Mouse (Mus musculus) heart, postnatal 0 days (tissue): ENCODE measurements at regions not wholly inside any gene's neighbourhood (a gene's known extent, or its start where the extent isn't known, plus 50 kb on each side); places are given as distances from the start of the nearest gene placed in this dataset.

Experiments used
- ATAC-seq: fragments of 200-750 bp; cut with Nextera tagmentation; 2 replicates; pipeline ENCODE4 v1.8.0; 2017; ENCODE audit warnings: low read depth, moderate number of reproducible peaks, moderate library complexity; ENCODE audit not compliant: insufficient read depth
- DNase-seq: peaks from one replicate; pipeline ENCODE4 v3.0.0-alpha.2; 2016; ENCODE audit warnings: low spot score
- H3K27ac ChIP-seq: fragments of 300-500 bp; sonication (generic); 2 replicates; pipeline ENCODE4 v1.5.1; 2014; ENCODE audit warnings: low read depth, mild to moderate bottlenecking
- H3K27me3 ChIP-seq: fragments of 300-500 bp; sonication (generic); 2 replicates; pipeline ENCODE4 v1.6.1; 2014; ENCODE audit warnings: low read length, mixed read lengths; ENCODE audit not compliant: control insufficient read depth, insufficient read depth
- H3K36me3 ChIP-seq: fragments of 300-500 bp; sonication (generic); replicated peaks from 2 replicates; pipeline ENCODE4 v1.6.1; 2014; ENCODE audit warnings: low read length, mixed read lengths; ENCODE audit not compliant: control insufficient read depth, insufficient read depth
- H3K4me1 ChIP-seq: fragments of 300-500 bp; sonication (generic); 2 replicates; pipeline ENCODE4 v1.6.1; 2014; ENCODE audit warnings: antibody characterized with exemption; ENCODE audit not compliant: control insufficient read depth, insufficient read depth
- H3K4me2 ChIP-seq: fragments of 300-500 bp; sonication (generic); 2 replicates; pipeline ENCODE4 v1.6.1; 2014; ENCODE audit warnings: low read depth, mild to moderate bottlenecking, low read length, moderate library complexity
- H3K4me3 ChIP-seq: fragments of 300-500 bp; sonication (generic); 2 replicates; pipeline ENCODE4 v1.5.1; 2014; ENCODE audit warnings: low read depth, low read length
- H3K9ac ChIP-seq: fragments of 300-500 bp; sonication (generic); replicated peaks from 2 replicates; pipeline ENCODE4 v1.6.1; 2014; ENCODE audit warnings: low read depth, low read length, mixed read lengths
- H3K9me3 ChIP-seq: fragments of 300-500 bp; sonication (generic); replicated peaks from 2 replicates; pipeline ENCODE4 v1.6.1; 2016; ENCODE audit warnings: low read length; ENCODE audit not compliant: control insufficient read depth
- CTCF ChIP-seq: IDR thresholded peaks from 2 replicates; pipeline ENCODE4 v1.5.1; 2016; ENCODE audit warnings: antibody characterized with exemption, control low read depth, low read depth
- EP300 ChIP-seq: IDR thresholded peaks from 2 replicates; pipeline ENCODE4 v1.6.1; 2016; ENCODE audit warnings: antibody characterized with exemption, low read depth
- WGBS: fragments of 180-500 bp; shearing (Covaris S2); extraction: QIAGEN DNeasy Blood & Tissue Kit; methylation state at CpG from one replicate; pipeline ENCODE4 v1.1.7; 2014; 5-methylcytosine and 5-hydroxymethylcytosine counted together

DNA sequence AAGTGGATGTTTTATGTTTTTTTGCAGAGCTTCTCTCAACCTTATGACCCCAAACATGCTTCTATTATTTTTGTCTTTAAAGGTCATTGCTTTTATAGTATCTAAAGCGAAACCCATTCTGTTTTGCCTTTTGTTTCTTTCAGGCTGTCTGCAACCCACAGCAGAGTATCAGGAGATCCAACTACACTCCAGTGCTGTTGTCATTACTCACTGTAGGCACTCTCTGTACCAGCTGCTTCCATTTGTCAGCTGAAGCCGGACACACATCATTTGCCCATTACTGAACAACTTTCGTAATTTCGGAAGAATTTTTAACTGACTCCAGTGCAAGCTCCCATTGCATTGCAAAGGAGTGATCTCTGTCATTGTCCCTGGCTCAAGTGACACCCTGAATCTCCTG, 1222.1 kb downstream of the Diaph3 start:
- no peak overlapping the region for H3K4me3 ChIP-seq
- H3K9me3 ChIP-seq, result no peaks in the 10 kb centered on the region
- WGBS, result 81% methylated on average over 4 of the region's 4 CpGs
- DNase-seq (no peak), ATAC-seq (no peak)
- H3K4me1 ChIP-seq, result no peaks in the 10 kb centered on the region
- no peaks in the 10 kb centered on the region for H3K27me3 ChIP-seq
- no peak overlapping the region for H3K4me2 ChIP-seq
- H3K9ac ChIP-seq, result no peak overlapping the region
- H3K27ac ChIP-seq, result no peak overlapping the region
- TF ChIP-seq CTCF (no peak), EP300 (no peak)
- H3K36me3 ChIP-seq, result no peaks in the 10 kb centered on the region

DNA sequence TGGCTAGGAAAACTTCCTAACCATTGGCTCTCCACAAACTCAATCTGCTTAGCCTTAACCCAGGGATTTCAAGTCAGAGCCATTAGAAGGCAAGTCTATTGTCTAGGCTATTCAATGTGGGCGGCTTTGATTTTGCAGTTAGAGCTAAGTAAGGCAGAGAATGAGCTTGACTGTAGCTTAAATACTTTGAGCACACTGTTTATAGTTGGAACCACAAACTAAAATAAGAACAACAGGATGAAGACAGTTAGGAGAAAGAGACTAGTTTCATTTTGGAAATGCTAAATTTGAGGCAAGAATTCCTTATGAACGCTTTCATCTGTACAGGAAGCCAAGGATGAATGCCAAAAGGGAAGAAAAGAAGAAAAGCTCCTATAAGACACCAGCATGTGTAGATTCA, 1225.3 kb downstream of the Diaph3 start:
- no peaks in the 10 kb centered on the region for H3K36me3 ChIP-seq
- H3K4me1 ChIP-seq, result no peaks in the 10 kb centered on the region
- H3K27ac ChIP-seq, result no peak overlapping the region
- DNase-seq (no peak), ATAC-seq (no peak)
- no peaks in the 10 kb centered on the region for H3K9me3 ChIP-seq
- H3K27me3 ChIP-seq, result no peaks in the 10 kb centered on the region
- H3K4me2 ChIP-seq, result no peak overlapping the region
- H3K4me3 ChIP-seq, result no peak overlapping the region
- WGBS, result 80% methylated on average over 2 of the region's 2 CpGs
- H3K9ac ChIP-seq, result no peak overlapping the region
- TF ChIP-seq CTCF (no peak), EP300 (no peak)

DNA sequence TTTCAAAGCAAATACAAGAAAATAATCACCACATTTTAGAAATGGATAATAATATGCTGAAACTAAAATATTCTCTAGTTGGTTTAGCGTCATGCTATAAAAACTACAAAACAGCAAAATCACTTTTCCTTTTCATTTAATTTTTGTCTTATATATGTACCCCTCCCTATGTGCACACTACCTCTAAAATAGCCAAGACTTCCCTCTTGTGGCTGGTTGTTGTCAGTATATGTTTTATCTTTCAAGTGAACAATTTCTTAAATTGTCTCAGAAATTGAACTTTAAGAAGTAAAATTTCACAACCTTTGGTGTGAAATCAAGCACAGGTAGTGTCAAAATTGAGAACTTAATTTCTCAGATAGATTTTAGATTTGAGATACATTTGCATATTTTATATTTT, 1243.1 kb downstream of the Diaph3 start:
- Histone ChIP-seq H3K27me3 (no peaks in the 10 kb centered on the region), H3K9me3 (no peaks in the 10 kb centered on the region), H3K9ac (no peak overlapping the region), H3K4me1 (no peaks in the 10 kb centered on the region), H3K27ac (no peak overlapping the region), H3K4me3 (no peak overlapping the region), H3K36me3 (no peaks in the 10 kb centered on the region), H3K4me2 (no peak overlapping the region)
- TF ChIP-seq EP300 (no peak), CTCF (0 out of 2 replicates have a peak, but pooled peaks have one; percentile 13)
- WGBS, result 70% methylated on average over 1 of the region's 1 CpGs
- ATAC-seq, result no peak
- no peak for DNase-seq

DNA sequence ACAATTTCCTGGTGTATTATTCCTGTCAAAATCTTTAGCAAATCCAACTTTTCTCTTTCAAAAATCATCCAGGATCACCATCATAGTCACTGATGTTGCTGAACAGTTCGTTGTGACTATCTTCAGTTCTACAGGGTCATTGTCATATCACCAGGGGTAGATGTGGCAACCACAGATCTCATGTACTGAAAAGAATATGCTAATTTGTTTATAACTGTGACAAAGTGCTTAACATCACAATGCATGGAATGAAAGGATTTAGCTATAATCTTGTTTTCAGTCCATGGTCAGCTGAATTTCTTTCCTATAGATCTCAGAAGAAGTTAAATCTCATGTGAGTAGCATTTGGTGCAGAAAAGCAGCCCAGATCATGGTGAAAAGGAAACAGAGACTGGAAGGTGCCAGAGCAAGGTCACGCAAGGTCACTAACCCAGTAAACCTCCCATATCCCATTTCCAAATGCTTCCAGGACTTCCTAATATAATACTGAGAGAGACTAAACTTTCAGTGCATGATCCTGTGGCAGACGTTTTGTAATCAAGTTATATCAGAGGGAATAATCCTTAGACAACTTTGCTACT, 1279.6 kb downstream of the Diaph3 start:
- H3K4me3 ChIP-seq, result no peak overlapping the region
- H3K36me3 ChIP-seq, result no peaks in the 10 kb centered on the region
- H3K27ac ChIP-seq, result no peak overlapping the region
- TF ChIP-seq EP300, result no peak
- no peak for TF ChIP-seq CTCF
- no peaks in the 10 kb centered on the region for H3K9me3 ChIP-seq
- WGBS, result 54% methylated on average over 3 of the region's 3 CpGs
- no peaks in the 10 kb centered on the region for H3K4me1 ChIP-seq
- no peak overlapping the region for H3K9ac ChIP-seq
- DNase-seq (no peak), ATAC-seq (no peak)
- no peak overlapping the region for H3K4me2 ChIP-seq
- H3K27me3 ChIP-seq, result no peaks in the 10 kb centered on the region

DNA sequence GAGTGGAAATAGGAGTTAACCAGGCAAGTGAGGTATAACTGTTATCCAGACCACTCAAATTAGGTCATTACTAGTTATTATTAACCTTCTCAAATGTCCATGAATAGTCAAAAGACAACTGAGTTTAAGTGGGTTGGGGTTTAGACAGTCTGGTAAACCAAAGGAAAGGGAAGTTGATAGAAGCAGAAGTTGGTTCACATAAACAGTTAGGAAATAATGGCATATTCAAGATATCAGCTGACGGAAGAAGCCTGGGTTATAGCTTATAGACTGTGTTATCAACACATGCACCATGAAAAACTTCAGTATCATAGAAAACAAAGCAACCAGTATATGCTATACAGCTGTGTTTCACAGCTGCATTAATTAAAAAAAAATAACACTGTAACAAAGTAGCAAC, 1291.5 kb downstream of the Diaph3 start:
- no peaks in the 10 kb centered on the region for H3K9me3 ChIP-seq
- no peak for TF ChIP-seq EP300
- TF ChIP-seq CTCF, result no peak
- 71% methylated on average over 1 of the region's 1 CpGs for whole genome bisulfite sequencing
- no peak for DNase-seq
- H3K4me3 ChIP-seq, result no peak overlapping the region
- no peak overlapping the region for H3K27ac ChIP-seq
- ATAC-seq, result no peak
- H3K4me1 ChIP-seq, result no peaks in the 10 kb centered on the region
- H3K9ac ChIP-seq, result no peak overlapping the region
- H3K36me3 ChIP-seq, result no peaks in the 10 kb centered on the region
- no peaks in the 10 kb centered on the region for H3K27me3 ChIP-seq
- H3K4me2 ChIP-seq, result no peak overlapping the region

DNA sequence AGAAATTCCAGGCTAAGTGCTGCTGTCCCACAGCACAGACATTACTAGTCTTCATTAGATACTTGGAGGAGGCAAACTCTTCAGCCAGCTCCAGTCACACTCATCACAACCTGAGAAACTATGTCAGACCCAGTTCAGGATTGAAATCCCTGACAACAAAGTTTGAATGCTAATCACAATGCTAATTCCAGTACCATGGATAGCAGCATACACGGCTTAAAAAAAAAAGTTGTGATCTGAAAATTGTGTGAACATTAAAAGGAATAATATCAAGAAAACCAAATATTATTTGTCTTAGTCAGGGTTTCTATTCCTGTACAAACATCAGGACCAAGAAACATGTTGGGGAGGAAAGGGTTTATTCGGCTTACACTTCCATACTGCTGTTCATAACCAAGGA, 1305.5 kb downstream of the Diaph3 start:
- DNase-seq, result no peak
- TF ChIP-seq CTCF (no peak), EP300 (no peak)

More for the DNA sequence above, 1305.5 kb downstream of the Diaph3 start:
- no peak overlapping the region for H3K27ac ChIP-seq
- WGBS, result 74% methylated on average over 2 of the region's 2 CpGs
- H3K36me3 ChIP-seq, result no peaks in the 10 kb centered on the region
- no peak overlapping the region for H3K4me2 ChIP-seq
- no peak for ATAC-seq
- no peak overlapping the region for H3K9ac ChIP-seq
- no peaks in the 10 kb centered on the region for H3K4me1 ChIP-seq
- no peaks in the 10 kb centered on the region for H3K9me3 ChIP-seq
- H3K4me3 ChIP-seq, result no peak overlapping the region
- no peaks in the 10 kb centered on the region for H3K27me3 ChIP-seq
